In genomic region chr1:144353320-144353719, GRCm38 (mm10) we compare ENCODE assay signal across 16 mouse cellular contexts.
DNase-seq lines count a peak whose midpoint lies in the region; ATAC-seq and TF ChIP-seq lines count a peak whose summit lies in the region.
"Had no signal": no experiment of that assay in that cellular context is flagged by ENCODE, and none has a peak within 500 bp of the region (broad histone marks: within the 10 kb centered on the region; RNA-seq: fewer than 3 reads in every experiment).

No protein-coding gene starts in this region.

- TF ChIP-seq CTCF in layer of hippocampus, adult 2 months (conservative IDR thresholded peaks at IDR 0.05): peak; percentile 76
- peak; percentile 58 for TF ChIP-seq CTCF in stomach, postnatal 0 days (IDR thresholded peaks at IDR 0.05; ENCODE audit: low read depth)

- no peaks in the 10 kb centered on the region for H3K27me3 ChIP-seq in stomach, postnatal 0 days (ENCODE audit: control insufficient read depth, insufficient read depth, low read length)
- H3K27me3 ChIP-seq in kidney, embryonic 14.5 days (ENCODE audit: control insufficient read depth, insufficient read depth, low read length): no peaks in the 10 kb centered on the region
- H3K27me3 ChIP-seq: embryonic facial prominence, embryonic 15.5 days; limb, embryonic 13.5 days; neural tube, embryonic 12.5 days; stomach, embryonic 15.5 days had no signal

- no peak for ATAC-seq in stomach, postnatal 0 days (ENCODE audit: low FRiP score, low TSS enrichment)
- no peak for ATAC-seq in kidney, embryonic 14.5 days (ENCODE audit: low FRiP score, low TSS enrichment)

- no peaks in the 10 kb centered on the region for H3K9me3 ChIP-seq in stomach, postnatal 0 days (ENCODE audit: control insufficient read depth, low read length)
- no peaks in the 10 kb centered on the region for H3K9me3 ChIP-seq in kidney, embryonic 14.5 days (ENCODE audit: control insufficient read depth, low read length)
- H3K9me3 ChIP-seq: embryonic facial prominence, embryonic 15.5 days; G1E; limb, embryonic 13.5 days; neural tube, embryonic 12.5 days; stomach, embryonic 15.5 days had no signal

- no peaks in the 10 kb centered on the region for H3K36me3 ChIP-seq in stomach, postnatal 0 days (ENCODE audit: control insufficient read depth, insufficient read depth, low read length)
- H3K36me3 ChIP-seq in kidney, embryonic 14.5 days (ENCODE audit: control insufficient read depth, insufficient read depth, low read length): no peaks in the 10 kb centered on the region
- H3K36me3 ChIP-seq: embryonic facial prominence, embryonic 15.5 days; G1E; limb, embryonic 13.5 days; neural tube, embryonic 12.5 days; stomach, embryonic 15.5 days had no signal

- no peak overlapping the region for H3K4me2 ChIP-seq in stomach, postnatal 0 days (replicated peaks; ENCODE audit: low read depth)
- no peak overlapping the region for H3K4me2 ChIP-seq in kidney, embryonic 14.5 days (replicated peaks; ENCODE audit: low read depth, low read length)
- H3K4me2 ChIP-seq: embryonic facial prominence, embryonic 15.5 days; limb, embryonic 13.5 days; neural tube, embryonic 12.5 days; stomach, embryonic 15.5 days had no signal

- H3K4me3 ChIP-seq in layer of hippocampus, adult 2 months: no peak overlapping the region
- no peak overlapping the region for H3K4me3 ChIP-seq in stomach, postnatal 0 days (ENCODE audit: low read depth, low read length)
- no peak overlapping the region for H3K4me3 ChIP-seq in kidney, embryonic 14.5 days (ENCODE audit: low read length)
- H3K4me3 ChIP-seq: embryonic facial prominence, embryonic 15.5 days; limb, embryonic 13.5 days; neural tube, embryonic 12.5 days; stomach, embryonic 15.5 days had no signal

- no peak overlapping the region for H3K9ac ChIP-seq in stomach, postnatal 0 days (ENCODE audit: low read length)
- H3K9ac ChIP-seq in kidney, embryonic 14.5 days (ENCODE audit: low read depth, low read length): no peak overlapping the region
- H3K9ac ChIP-seq: embryonic facial prominence, embryonic 15.5 days; limb, embryonic 13.5 days; neural tube, embryonic 12.5 days; stomach, embryonic 15.5 days had no signal

- no peak for TF ChIP-seq EP300 in stomach, postnatal 0 days (optimal IDR thresholded peaks at IDR 0.05)

- no peak overlapping the region for H3K27ac ChIP-seq in layer of hippocampus, adult 2 months
- H3K27ac ChIP-seq in stomach, postnatal 0 days (replicated peaks): no peak overlapping the region
- H3K27ac ChIP-seq in kidney, embryonic 14.5 days (ENCODE audit: low read depth, low read length): no peak overlapping the region
- H3K27ac ChIP-seq: embryonic facial prominence, embryonic 15.5 days; limb, embryonic 13.5 days; neural tube, embryonic 12.5 days; stomach, embryonic 15.5 days had no signal

- no peaks in the 10 kb centered on the region for H3K4me1 ChIP-seq in stomach, postnatal 0 days (replicated peaks; ENCODE audit: control insufficient read depth, insufficient read depth)
- H3K4me1 ChIP-seq in kidney, embryonic 14.5 days (ENCODE audit: control insufficient read depth, insufficient read depth, low read length): no peaks in the 10 kb centered on the region
- H3K4me1 ChIP-seq: embryonic facial prominence, embryonic 15.5 days; limb, embryonic 13.5 days; neural tube, embryonic 12.5 days; stomach, embryonic 15.5 days had no signal

- no peak for DNase-seq in layer of hippocampus, adult 2 months (ENCODE audit: low spot score in 2 of 2)
- DNase-seq in layer of hippocampus, adult 8-10 months (ENCODE audit: low spot score in 2 of 2): no peak
- DNase-seq in retina, embryonic 14.5 days (ENCODE audit: low spot score): peak; percentile 21
- no peak for DNase-seq in retina, postnatal 1 day
- DNase-seq in adipocyte (ENCODE audit: low spot score): peak; percentile 8
- no peak for DNase-seq in stomach, postnatal 0 days (ENCODE audit: low spot score)
- DNase-seq in kidney, adult 18-20 months: no peak
- DNase-seq: heart, postnatal 4 days; kidney, adult 9 months; layer of hippocampus, postnatal 36 days had no signal

Comparison
In these comparisons a context has a peak if more than half of its experiments do, and no peak if none do; other contexts are left out.
1. DNase-seq: peak in retina, embryonic 14.5 days (single experiment) and adipocyte (single experiment); none in layer of hippocampus, adult 2 months (0 of 2), layer of hippocampus, adult 8-10 months (0 of 2), retina, postnatal 1 day (single experiment), stomach, postnatal 0 days (single experiment) and kidney, adult 18-20 months (single experiment).